Mouse (Mus musculus) spleen, adult 18-20 months (tissue): ENCODE data around the gene Wdr6.
"Not testable (repeated sequence)": the region's sequence is repeated elsewhere in the genome, so short reads cannot be mapped to it uniquely, and the experiment has no call there.

ENCODE experiments used
- DNase-seq, 2 experiments: peaks; one replicate each; pipeline ENCODE4 v3.0.0; 2022; ENCODE audit warnings: mixed read lengths in 2 of 2

The Wdr6 gene

DNA sequence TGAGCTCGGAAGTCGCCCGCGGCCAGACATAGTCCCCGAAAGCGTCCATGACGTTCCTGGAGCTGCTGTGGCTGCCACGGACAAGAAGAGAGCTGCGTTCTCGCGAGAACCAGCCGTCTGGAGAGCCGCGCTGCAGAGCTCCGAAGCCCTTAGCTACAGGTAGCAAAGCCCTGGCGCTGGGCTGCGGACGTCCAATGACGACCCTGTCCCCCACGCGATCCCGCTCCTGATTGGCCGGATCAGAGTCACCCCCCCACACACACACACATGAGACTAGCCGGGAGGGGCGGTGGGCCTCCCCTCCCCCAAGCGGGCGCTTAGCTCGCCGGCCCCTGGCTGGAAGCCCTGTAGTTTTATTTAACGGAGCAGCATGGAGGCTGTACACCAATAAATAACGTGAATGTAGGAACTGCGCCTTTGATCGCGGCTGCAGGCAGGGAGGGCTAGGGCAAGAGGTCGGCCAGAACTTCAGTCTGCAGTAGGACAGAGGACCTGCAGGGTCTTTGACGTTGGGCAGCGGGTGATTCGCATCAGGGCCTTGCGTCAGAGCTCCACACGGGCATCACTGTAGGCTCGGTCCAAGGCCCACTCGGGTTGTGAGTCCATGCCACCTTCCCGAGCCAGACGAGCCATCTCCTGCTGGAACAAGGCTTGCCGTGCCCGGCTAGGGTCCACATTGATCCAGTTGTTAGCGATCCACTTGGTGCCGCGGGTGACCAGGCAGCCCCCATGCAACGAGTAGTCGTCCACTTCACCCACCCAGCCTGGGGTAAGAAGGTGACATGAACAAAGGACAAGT is at the start of gene Wdr6:
Gene Wdr6 (minus strand): TSS at position 195 of the 799 bp plus-strand sequence.
- peak; percentile 81 to 90 for DNase-seq

DNA sequence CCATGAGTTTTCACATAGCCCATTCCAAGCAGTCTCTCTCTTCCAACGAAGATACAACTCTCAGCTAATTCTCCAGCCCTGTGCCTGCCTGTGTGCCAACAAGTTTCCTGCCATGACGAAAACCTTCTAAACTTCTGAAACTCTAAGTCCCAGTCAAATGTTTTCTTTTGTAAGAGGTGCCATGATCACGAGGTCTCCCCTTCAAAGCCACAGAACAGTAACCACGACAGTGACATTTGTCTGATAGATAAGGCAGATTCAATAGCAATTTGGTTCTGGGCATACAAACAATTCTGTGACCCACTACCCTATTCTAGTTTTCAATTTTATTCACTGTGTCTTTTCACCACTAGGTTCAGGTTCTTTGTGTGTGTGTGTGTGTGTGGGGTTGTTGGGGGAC is 49.6 kb upstream of the Wdr6 start:
- no peak for DNase-seq

DNA sequence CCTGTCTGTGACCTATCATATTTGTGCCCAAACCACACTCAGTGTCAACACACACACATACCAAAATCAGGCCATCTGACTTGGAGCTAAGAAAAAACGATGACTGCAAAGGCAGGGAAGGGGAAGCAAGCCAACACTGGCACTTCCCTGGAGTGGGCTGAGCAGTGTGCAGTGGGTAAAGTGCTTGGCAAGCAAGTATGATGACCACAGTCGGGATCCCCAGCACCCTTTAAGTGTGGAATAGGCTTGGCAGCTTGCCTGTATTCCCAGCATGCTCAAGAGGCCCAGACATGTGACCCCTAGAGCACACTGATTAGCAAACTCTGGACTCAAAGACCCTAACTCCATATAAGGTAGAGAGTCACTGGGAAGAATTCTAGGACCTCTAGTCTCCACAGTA is 48.0 kb upstream of the Wdr6 start:
- DNase-seq: no peak

DNA sequence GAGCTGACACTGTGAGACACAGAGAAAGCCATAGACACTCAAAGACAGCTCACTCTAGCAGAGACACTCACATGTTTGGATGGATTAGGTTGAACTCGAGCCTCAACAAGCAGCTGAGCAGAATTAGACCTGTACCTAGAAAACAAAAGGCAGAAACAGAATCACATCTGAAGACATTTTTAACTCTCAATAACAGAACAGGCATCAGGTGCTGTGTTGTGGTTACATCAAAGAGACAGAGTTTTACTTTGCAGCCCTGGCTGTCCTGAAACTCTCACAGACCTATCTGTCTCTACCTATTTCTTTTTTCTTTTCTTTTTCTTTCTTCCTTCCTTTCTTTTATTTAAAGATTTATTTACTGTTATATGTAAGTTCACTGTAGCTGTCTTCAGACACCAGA is 38.8 kb upstream of the Wdr6 start:
- DNase-seq: no peak

DNA sequence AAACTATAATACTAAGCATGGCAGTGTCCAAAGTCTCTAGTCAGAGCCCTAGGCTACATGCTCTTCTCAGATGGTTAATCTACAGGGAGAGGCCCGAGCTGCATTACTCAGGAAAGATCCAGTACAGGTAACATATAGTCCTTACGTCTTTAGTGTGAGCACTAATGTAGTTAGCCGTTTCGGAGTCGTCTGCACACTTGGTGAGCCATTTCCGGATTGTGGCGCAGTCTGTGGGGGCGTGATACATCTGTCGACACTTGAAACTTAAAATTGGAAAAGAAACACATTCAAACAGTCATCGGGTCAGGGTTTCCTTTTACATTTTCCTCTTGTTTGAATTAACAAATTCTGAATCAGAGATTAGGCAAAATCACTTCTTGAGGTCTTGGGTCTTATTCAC is 32.9 kb upstream of the Wdr6 start:
- no peak for DNase-seq

DNA sequence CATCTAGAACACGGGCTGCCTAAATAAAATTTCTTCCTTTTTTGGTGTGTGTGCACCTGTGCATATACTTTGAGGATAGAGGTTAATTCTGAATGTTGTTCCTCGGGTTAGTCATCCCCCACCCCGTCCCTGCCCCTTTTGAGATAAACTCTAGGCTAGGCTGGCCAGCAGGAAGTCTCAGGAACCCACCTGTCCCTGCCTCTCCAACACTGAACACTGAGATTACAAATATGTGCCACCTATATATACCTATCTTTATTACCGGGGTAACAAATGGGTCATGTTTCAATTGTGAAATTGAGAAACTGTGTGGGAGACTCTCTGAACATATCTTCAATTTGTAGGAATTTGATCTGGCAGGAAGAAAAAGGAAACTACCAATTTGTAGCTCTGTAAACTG is 30.4 kb upstream of the Wdr6 start:
- no peak for DNase-seq

DNA sequence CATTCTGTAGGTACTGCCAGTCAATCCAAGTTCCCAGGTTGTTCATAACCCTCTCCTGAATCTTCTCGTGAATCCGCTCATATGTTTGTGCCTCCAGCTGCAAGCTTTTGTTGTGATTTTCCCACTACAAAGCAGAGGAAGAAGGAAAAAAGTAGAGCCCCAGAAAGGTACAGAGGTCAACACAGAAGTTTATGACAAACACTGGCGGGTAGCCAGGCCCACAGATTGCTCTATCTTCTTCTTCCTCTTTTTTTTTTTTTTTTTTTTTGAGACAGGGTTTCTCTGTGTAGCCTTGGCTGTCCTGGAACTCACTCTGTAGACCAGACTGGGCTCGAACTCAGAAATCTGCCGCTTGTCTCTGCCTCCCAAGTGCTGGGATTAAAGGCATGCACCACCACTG is 29.4 kb upstream of the Wdr6 start:
- DNase-seq: not testable (repeated sequence)

DNA sequence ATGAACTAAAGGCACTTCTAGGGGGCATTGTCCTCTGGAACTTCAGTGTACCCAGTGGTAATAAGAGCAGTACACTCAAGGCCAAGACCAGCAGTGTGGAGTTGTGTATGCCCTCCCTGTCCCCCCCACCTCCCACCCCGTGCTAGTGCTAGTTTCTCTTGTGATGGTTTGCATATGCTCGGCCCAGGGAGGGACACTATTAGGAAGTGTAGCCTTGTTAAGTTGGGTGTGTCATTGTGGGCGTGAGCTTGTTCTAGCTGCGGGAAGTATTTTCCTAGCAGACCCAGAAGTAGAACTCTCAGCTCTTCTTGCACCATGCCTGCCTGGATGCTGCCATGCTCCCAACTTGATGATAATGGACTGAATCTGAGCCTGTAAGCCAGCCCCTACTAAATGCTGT is 23.4 kb upstream of the Wdr6 start:
- DNase-seq: no peak

DNA sequence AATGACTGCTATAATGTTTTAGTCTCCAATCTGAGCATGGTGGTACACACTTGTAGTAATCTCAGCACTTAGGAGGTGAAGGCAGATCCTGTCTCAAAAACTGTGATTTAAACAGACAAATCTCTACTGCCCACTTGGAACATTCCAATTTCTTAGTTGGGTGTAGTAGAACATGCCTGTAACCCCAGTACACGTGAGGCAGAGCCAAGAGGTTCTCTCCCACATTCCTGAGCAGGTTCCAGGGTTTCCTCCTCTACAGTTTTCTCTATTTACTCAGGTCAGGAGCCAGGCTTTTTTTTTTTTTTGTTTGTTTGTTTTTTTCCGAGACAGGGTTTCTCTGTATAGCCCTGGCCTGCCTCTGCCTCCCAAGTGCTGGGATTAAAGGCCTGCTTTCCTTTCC is 21.5 kb upstream of the Wdr6 start:
- no peak for DNase-seq

DNA sequence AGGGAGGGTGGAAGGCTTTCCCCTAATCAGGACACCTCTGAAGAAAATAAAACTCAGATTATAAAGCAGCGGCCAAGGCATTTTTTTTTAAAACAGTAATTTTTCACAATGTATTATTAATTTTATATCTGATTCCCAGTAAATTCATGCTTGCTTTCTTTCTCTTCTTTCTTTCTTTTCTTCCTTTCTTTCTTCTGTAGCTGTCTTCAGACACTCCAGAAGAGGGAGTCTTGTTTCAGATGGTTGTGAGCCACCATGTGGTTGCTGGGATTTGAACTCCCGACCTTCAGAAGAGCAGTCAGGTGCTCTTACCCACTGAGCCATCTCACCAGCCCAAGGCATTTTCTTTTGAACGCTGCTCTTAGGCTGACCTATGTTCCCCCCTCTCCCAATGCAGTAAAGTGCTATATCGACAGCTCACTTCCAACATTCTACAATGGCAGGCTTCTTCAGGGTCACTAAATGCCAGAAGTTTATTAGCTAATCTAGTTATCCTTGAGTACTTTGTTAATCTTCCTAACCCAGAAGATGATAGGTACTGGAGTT is 20.6 kb upstream of the Wdr6 start:
- no peak for DNase-seq

DNA sequence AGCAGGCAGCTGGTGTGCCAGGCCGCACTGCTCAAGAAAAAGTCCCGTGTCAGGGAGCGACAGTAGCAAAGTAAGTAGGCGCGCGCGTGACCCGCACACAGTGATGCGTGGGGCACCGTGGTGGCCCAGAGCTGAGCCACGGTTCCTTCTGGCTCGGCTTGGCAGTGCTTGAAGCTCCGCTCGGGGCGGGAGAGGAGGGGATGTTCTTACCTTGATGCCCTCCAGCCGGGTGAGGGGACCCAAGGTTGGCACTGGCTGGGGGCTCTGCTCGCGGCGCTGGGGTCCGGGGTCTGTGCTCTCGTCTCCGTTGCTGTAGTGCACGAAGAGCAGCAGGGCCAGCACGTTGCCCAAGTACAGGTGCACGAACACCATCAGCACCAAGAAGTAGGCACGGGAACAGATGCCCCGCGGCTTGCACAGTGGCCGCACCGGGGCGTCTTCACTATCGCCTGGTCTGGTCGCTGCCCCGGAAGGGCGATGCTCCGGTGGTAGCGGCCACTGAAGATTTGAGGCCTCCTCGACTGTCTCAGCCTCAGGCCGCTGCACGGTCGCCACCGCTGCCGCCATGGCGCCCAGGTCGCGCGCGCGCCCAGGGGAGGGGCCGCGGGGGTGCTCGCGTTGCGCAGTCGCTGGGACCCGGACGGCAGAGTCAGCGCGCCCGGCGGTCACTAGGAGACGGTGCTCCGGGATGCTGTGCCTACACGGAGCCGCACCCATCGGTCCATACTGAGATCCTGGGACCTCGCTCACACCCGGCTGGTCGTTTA is 18.6 kb upstream of the Wdr6 start, which contains the start of gene P4htm:
Gene P4htm (minus strand): TSS at position 670 of the 767 bp plus-strand sequence.
- peak; percentile 26 to 64 for DNase-seq

DNA sequence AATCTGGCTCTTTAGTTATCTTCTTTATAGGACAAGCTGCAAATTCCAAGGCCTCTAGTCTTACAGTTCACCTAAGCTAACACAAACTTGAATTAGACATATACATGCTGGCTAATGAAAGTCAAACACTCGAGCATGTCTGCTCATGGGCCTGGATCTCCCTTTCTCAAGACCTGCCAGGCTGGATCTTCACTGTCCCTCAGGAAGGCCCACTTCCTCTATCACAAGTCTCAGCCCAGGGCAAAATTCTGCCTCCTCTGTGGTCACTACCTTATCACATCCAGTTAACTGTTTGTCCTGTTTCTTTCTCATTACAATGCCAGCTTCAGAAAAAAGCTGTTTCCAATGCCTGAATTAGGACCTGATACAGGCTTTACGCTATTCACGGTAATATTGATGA is 15.8 kb upstream of the Wdr6 start:
- no peak for DNase-seq

DNA sequence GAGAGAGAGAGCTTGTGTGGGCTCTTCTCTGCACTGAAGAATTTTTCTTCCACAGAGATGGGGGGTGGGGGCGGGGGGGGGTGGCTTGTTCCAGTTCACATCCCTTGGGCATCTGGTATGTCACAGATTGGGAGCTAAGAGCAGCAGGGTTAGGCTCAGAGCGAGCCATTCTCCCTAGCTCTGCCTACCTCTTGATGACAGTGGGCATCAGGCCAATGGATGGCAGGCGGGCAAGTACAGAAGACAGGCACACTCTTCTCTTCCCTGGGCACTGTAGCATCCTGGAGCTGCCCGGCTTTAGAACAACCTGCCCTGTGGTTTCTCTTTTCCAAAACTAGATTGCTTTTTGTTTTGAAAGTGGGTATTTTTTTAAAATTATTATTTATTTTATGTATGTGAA is 12.9 kb upstream of the Wdr6 start:
- no peak for DNase-seq

DNA sequence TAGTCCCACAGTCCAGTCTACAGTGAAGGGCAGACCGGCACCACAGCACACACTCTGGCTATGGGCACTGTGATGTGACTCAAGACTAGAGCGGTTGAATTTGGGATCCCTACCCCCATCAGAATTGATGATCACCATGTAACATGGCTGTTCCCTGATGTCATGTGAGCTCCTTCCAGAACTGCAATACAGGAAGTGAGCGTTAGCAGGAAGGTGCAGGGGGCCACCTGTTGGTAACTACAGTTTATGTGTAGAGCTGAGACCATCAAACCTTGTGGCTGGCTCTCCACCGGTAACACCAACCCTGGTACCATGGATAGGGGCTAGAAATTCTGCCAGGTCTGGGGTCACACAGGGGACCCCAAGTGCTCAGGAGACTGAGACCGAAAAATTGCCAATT is 10.7 kb upstream of the Wdr6 start:
- DNase-seq: no peak

DNA sequence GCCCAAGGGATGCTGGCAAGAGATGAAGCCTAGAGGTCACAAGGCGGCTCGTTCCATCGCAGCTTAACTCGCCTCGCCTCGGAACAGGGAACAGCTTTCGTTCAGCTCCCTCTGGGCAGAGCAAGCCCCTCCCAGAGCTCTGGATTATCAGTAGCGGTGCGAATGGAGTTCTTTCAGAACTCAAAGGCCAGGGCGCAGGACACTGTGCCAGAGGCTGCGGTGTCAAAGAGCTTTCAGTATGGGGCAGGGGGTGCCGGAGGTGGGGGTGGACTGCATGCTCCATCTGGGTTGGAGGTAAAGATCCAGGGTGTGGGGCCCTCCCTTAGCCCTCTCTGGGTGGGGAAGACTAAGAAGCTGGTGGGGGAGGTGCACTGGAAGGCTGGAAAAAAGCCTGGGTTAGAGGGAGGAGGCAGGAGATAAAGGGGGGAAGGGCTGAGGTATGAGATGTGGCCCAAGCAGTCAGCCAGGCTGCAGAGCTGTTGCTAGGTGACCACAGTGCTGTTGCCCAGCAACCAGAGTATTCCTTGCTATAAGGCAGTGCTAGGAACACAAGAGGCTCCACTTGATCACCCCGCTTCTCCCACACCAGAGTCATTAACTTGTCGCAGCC is 9.1 kb upstream of the Wdr6 start:
- DNase-seq: no peak

DNA sequence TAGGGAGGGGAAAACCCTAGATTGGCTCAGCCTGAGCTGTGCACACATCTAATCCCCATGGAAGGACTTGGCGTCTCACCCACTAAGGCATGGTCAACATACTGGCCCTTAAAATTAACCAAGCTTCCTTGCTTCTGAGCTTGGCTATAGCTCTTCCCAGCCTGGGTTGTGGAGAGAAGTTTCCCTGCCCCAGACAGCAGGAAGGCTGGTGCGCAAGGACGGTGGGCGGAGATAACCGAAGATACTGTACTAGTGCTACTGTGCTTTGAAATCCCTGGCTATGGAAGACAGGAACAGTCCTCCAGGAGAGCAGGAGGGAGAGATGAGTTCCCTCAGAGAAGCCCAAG is 778 bp upstream of the Wdr6 start:
- no peak for DNase-seq

DNA sequence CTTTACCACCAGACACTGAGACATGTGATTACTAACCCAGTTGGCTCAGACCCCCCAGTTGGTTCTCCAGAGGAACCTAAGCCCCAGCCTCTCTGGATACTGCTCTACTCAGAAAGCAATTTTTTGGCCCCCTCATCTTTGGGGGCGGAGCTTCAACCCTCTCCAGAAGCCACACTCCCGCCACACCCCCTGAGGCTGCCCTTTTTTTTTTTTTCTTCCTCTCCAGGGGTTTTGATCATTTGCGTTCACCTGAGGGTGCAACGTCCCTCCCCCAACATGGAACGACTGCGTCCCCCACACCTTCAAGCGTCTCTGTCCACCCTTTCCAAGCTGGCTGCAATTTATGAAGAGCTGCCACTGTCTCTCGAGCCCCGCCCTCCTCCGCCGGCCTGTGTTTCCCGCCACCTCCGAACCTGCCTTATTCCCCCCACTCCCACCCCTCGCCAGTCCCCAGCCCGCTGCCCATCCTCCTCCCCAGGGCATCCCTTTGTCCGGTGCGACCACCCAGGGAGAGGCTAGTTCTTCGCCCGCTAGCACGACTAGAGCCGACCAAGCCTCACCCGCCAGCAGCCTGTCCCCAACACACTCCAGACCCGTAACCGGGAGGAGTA is 500 bp downstream of the Wdr6 start:
- peak in 1 of 2 experiments; percentile 36 for DNase-seq

DNA sequence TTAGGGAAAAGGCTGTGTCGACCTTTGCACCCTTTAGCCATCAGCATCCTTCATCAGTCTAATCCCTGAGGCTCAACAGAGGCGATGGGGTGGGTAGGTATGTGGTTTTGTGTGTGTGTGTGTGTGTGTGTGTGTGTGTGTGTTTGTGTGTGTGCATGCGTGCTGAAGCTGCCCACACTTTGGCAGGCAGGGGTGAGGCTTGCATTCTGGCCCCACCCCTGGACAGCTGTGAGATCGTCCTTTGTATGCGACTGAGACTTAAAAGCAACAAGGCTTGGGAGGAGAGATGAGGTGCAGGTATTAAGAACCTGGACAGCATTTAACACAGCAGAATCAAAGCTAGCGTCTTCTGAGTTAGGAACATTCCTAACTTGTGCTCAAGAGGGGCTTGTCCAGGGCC is 1.5 kb downstream of the Wdr6 start:
- no peak for DNase-seq

DNA sequence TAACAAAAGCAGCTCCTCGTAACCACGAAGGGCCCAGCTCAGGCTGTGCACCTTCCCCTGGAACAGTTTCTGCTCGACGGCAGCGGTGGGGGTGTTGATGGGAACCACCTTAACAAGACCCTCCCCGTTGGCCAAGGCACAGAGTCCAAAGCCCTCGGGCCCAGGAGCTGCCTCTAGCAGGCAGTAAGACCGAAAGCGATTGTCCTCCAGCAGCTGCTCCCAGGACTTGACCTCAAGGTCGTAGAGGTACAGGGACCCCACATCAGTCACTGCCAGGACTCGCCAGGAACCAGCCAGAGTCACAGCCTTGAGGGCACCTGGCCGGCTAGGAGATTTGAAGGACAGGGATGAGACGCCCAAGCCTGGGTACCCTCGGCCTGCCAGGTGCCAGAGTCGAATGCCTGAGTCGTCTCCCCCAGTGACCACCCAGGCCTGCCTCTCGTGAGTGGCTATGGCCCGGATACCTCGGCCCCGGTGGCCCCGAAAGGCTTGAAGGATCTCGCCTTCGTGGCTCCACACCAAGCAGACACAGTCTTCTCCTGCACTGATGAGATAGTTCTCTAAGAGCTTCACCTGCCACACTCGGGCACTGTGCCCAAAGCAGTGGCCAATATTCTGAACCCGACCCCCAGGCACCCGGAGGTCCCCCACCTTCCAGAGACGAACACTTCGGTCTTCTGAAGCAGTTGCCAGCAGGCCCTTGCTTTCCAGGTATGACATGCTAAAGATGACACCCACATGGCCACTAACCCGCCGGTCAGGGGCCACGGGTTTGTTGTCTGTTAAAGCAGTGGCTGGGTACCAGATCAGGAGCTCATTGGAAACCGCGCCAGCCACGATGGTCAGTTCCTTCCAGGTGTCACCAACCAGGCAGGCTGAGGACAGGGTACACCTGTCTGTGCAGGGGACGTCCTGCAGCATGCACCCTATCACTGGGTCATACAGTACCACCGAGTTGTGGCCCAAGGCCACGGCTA is 2.9 kb downstream of the Wdr6 start:
- DNase-seq: no peak

DNA sequence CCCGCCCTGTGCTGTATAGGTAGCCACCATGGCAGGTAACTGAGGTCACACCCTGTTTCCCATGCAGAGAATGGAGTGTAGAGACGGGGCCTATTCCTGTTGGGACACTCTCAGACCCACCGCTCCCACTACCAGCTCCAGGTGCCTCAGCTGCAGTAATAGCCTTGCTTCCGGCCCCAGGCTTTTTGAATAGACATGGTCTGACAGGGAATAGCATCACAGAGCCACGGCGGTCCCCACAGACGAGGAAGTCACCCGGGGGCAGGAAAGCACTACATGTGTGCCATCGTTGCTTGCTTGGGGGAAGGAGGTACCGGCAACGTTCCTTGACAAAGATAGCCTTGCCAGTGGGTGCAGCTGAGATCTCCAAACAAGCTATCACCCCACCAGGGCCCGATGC is 3.6 kb downstream of the Wdr6 start:
- no peak for DNase-seq

DNA sequence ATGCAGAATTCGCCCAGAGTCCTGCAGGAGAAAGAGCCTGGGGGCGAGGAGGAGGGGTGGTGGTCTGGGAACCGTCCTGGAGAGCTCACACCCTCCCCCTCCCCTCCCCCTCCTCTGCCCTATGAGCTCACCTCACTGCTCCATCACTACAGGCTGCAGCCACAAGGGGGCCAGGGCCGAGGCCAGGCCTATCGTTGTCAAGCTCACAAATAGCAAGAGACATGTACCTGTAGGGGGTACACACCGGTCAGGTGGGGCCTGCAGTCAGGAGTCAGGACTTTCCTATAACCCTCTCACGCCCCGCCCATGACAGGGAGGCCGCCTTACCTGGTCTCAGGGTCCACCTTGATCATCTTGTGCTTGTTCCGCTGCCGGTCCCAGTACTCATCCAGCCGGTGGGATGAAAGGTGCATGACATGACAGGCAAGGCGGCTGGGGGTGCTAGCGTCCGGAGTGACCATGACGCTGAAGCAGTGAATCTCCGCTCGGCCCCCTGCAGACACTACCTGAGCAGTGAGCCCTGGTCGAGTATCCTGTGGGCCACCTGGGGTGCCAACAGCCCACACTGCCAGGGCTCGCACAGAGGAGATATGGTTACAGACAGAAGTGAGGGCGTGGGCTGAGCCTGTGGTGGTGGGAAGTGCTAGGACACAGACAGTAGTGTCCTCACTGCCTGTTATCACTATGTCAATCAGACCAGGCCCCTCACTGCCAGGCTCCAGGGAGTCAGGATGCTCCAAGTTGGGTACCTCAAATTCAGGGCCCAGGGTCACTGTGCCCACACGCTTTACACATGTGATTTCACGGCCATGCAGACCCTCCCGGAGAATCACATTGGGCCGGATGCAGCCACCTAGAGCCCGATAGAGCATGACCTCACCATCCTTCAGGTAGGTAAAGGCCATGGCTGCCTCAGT is 4.5 kb downstream of the Wdr6 start:
- peak in 1 of 2 experiments; percentile 47 for DNase-seq
